Mouse (Mus musculus) spleen, postnatal 36 days (tissue): ENCODE data around the gene Irf2bpl.

Experiments
- DNase-seq, 2 experiments: peaks; one replicate each; pipeline ENCODE4 v3.0.0; 2022; ENCODE audit warnings: low spot score in 2 of 2, mixed read lengths in 1 of 2

Gene Irf2bpl

GRCm38 (mm10) chr12:86859924-86860790, 24.4 kb downstream of the Irf2bpl start:
- peak; percentile 60 to 64 for DNase-seq

DNA sequence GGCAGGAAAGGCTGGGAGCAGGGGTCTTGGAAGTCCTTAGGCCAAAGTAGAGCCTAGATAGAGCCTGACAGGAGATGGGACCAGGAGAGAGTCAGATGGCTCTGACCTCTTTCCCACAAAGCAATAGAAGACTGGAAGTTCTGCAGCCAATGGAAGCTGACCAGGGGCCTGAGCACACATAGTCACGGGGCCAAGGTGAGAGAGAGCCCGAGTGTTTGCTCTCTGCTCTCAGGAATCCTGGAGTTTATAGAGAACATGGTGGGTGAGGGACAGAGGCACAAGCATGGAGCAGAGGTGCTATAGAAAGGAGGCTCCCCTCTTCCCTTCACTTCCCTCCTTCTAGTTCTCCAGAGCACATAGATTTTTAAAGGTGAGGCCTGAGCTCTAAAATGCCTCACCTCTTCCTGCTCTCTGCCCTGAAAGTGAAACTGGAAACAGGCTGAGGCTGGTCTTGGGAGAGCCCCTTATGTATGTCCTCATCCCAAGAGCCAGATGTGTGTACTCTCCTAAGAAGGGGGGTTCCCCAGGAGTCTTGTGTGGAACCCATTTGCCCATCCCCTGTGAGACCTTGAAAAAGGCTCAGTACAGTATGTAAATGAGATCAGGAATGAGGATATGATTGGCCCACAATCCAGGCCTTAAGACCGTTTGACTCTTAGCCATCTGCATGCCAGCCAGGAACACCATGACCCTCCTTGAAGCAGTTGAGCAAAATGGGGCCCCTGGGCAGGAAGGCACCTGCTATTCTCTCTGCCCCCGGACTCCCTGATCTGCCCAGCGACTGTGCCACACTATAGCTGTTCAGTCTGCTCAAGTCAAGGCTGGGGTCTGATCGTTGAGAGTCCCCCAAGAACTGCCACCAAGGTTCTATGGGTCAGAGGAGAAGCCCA, 25.4 kb downstream of the Irf2bpl start:
- peak in 1 of 2 experiments; percentile 24 for DNase-seq

GRCm38 (mm10) chr12:86858498-86858897, 26.1 kb downstream of the Irf2bpl start:
- DNase-seq = no peak

DNA sequence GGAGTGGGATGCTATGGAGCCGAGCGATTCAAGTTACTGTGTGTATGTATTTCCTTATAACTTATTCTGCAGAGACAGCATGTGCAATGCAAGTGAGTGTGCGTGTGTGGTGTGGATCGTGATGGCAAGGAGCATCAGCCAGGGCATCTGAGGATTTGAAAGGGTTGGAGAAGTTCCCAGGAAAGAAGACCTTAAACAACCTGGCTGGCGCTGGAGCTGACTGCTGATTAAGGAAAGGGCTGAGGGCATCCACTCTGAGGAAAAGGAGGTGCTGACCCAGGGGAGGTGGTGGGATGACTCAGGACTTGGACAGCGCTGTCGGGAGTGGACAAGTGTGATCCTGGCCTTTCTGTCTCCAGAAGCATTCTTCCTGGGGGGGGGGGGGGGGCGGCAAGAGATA, 27.3 kb downstream of the Irf2bpl start:
- DNase-seq = no peak

DNA sequence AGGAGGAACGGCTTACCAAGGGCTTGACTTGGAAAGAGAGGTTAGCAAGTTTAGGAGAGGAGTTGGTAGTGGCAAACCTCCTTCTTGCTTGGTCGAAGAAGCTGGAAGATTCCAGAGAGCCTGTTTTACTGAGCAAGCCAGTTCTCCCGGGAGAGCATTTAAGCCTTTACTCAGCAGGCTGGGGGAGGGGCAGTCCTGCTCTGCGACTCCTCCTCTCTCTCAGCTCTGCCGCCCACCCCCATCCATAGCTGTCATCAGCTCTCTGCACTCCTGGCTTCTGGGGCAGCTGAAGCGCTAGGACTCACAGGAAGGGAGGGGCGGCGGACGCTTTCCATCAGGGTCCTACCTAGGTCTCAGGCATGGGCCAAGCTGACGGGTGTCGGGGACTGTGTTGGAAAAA, 28.9 kb downstream of the Irf2bpl start:
- no peak for DNase-seq

- no peak for DNase-seq
Observed at GRCm38 (mm10) chr12:86853516-86853915, 31.1 kb downstream of the Irf2bpl start.

DNA sequence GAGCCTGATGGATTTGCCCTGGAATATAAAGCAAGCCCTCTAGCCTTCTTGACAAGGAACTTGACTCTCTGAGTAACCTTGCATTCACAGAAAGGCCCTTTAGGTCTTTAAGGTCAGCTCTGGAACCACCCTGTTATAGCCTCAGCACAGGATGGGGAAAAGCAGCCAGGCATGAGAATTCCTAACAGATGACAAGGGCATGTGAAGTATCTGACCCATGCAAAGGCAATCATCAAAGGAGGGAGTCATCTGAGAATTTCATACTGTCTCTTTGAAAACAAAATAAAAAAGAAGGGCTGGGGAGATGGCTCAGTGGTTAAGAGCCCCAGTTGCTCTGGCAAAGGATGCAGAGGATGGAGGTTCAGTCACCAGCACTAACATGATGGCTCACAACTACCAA, 33.3 kb downstream of the Irf2bpl start:
- no peak for DNase-seq

GRCm38 (mm10) chr12:86850746-86851145, 33.9 kb downstream of the Irf2bpl start:
- no peak for DNase-seq

DNA sequence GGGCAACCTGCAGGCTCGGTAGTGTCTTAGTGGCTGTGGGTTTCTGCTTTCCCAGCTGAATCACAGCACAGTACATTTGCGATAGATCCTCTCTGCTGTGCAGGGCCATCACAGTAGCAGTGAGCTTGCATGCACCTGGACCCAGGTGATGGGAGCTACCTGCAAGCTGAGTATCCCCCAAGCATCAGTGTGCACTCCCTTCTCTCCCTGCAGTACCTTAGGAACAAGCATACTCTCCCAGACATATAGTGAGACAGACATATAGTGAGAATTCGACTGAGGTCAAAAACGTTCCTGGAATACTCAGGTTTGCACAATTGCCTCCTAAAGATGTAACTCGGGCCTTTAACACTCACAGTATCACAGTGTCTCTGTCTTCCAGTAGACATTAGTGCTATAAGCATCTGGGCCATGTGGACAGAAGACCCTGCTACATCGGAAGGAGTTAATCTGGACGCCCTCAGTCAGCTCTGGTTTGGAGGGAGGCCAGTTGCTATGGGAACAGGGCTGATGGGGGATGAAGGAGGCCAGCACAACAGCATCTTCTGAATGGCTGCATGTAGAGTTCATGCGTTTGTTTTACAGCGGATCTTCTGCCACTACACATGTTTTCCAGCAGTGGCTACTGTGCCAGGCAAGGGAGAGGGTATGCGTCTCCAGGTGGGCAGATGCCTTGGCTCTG, 34.5 kb downstream of the Irf2bpl start:
- DNase-seq = no peak

- no peak for DNase-seq
Observed at GRCm38 (mm10) chr12:86842866-86843459, 41.6 kb downstream of the Irf2bpl start.

GRCm38 (mm10) chr12:86840526-86840925, 44.1 kb downstream of the Irf2bpl start:
- DNase-seq = no peak

- DNase-seq = no peak
Observed at GRCm38 (mm10) chr12:86838181-86838580, 46.4 kb downstream of the Irf2bpl start.

DNA sequence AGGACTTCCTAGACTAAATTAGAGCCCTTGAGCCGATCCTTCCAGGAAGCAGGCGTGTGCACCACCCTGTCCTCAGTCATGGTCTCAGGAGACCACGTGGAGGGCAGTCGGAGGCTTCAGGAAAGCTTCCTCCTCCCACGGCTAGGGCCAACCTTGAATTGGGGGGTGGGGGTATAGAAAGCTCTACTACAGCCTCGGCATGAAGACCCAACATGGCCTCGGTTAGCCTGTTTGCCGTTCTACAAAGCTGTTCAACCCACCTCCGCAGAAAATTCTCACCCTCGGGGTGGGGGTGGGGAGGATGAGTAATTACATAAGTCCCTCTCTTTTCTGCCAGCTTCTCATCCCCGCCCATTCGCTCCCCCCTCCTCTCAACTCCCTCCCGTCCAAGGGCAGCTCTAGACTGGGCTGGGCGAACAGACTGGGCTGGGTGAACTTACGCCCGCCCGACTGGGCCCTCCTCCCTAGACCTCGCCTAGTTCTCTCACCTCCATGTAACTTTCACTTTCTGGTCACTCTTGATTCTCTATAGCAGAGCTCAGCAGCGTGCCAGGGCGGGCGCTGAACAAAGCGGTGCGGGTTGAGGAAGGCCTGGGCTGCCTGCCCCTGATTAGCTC, 48.1 kb downstream of the Irf2bpl start:
- peak; percentile 90 to 91 for DNase-seq

- peak; percentile 63 to 68 for DNase-seq
Observed at GRCm38 (mm10) chr12:86835899-86836298, 48.7 kb downstream of the Irf2bpl start.

DNA sequence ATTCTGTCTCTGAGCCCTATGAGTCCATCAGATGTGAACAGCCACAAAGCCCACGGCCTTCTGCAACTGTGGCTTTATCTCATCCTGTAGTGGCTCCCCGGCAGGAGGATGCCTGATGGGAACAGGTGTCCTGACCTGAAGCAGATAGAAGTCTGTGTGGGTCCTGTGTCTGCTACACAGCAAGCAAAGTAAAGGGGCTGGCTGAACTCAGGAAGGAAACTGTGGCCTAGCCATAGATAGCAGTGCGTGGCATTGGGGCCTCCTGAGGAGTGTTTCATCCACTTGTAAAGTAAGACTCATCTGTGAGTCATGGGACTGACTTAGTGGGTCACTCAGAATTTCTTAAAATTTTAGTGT, 50.2 kb downstream of the Irf2bpl start:
- peak; percentile 77 for DNase-seq

DNA sequence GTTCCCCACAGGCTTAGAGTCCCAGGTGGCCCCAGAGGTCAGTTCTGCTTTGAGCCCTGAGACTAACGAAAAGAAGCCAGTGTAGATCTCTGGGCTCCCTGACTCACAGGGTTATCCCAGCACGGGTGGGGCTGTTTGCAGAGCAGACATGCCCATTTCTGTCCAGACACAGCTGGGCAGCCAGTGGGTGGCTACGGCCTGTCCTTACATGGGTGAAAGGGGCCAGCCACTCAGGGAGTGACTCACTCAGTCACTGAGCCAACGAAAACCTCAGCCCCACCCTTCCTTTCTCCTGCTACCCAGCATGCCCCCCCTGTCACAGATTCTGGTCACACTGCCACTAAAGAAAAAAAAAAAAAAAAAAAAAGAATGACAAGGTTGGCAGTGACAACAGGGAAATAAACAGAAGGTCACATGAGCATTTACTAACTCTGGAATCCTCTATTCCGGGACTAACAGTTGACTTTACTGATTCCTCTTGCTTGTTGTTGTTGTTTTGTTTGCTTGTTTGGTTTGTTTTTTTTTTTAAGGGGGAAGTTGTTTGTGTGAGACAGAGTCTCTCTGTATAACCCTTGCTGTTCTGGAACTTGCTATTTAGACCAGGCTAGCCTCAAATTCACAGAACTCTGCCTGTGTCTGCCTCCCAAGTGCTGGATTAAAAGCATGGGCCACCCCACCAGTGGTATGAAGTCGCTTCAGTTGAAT, 50.7 kb downstream of the Irf2bpl start:
- peak; percentile 91 for DNase-seq

GRCm38 (mm10) chr12:86832551-86833182, 51.9 kb downstream of the Irf2bpl start:
- DNase-seq = no peak

DNA sequence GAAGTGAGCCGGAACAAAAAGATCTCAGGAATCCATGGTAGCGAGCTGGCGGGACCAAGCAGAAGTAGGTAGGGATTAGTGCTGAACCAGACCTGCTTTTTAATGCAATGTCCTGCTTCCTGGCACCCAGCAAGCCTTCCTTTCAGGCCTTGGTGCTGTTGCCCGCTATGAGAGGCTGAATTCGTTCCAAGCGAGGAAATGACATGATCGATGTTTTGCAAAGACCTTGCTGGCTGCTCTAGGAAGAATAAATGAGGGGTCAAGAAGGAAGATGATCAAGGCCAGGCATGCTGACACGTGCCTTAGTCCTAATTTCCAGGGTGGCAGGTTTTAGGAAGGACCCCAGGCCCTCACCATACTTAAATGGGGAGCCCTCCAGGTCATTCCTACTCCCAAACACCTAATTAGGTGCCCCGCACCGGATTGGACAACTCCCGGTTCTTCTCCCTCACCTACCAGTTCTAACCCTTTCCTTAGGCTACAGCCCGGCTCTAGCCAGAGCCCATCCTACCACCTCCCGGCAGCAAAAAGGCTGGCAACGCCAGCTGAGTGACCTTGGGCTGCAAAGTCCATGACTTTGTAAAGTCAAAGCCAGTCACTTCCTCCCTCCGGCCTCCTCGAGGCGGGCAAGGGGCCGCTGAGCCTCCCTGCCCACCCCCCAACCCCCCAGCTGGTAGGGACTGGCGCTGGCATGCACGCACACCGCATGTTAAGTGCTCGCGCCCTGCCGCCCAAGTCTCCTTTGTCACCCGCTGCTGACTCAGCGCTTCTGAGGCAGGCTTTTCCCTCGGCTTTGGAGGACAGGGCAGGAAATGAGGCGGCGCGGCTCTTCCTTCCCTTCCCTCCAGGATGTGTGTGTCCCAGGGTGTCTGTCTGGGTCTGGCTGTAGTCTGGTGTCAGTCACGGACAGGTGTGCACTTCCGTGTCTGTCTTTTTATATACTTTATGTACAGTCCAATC, 52.7 kb downstream of the Irf2bpl start:
- peak; percentile 38 to 60 for DNase-seq
